Mouse (Mus musculus): ENCODE measurements around the gene Tnfsf13. TPM values are rescaled to one million over a fixed set of nuclear protein-coding genes. Genes with fewer than 3 reads are reported as not detected.

The Tnfsf13 gene
- polyA plus RNA-seq, 1 experiment from 2014 or later: 0.43 TPM

- Histone ChIP-seq H3K36me3 (ENCODE audit: insufficient read depth, low read length) (no peaks in the 10 kb centered on the region), H3K4me1 (replicated peaks; ENCODE audit: insufficient read depth, low read length) (no peaks in the 10 kb centered on the region), H3K9me3 (replicated peaks; ENCODE audit: low read length) (no peaks in the 10 kb centered on the region), H3K27me3 (ENCODE audit: insufficient read depth, low read length) (no peaks in the 10 kb centered on the region), H3K4me3 (replicated peaks; ENCODE audit: low read depth, low read length) (no peak overlapping the region), H3K4me2 (ENCODE audit: low read length) (no peak overlapping the region), H3K9ac (ENCODE audit: low read depth, low read length) (no peak overlapping the region), H3K27ac (no peak overlapping the region)
- TF ChIP-seq CTCF (IDR thresholded peaks at IDR 0.05; ENCODE audit: low read depth): no peak
- DNase-seq (ENCODE audit: low spot score): no peak
- 80% methylated on average over 2 of the region's 2 CpGs for WGBS
- ATAC-seq (replicated peaks; ENCODE audit: low FRiP score, low read depth): no peak
Observed at GRCm38 (mm10) chr11:69711082-69711481, 25.5 kb upstream of the Tnfsf13 start.

DNA sequence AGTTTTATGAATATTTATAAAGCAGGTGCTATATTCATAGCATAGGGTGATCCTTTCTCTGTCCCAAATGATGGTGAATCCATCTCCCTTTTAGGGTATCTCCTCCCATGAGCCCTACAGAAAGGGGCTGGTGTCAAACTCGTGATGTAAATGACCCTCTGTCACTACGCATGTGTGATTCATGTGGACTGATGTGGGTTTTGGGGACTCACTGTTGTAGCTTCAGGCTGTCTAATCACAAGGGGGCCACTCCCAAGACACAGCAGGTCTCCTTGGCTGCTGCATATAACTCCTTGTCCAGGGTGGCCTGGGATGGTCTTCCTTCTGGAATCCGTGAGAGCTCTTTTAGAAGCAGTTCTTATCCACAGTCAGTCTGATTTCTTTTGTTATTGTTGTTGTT, 24.9 kb upstream of the Tnfsf13 start:
- Histone ChIP-seq H3K9me3 (replicated peaks; ENCODE audit: low read length) (no peaks in the 10 kb centered on the region), H3K36me3 (ENCODE audit: insufficient read depth, low read length) (no peaks in the 10 kb centered on the region), H3K4me2 (ENCODE audit: low read length) (no peak overlapping the region), H3K27ac (no peak overlapping the region), H3K4me3 (replicated peaks; ENCODE audit: low read depth, low read length) (no peak overlapping the region), H3K9ac (ENCODE audit: low read depth, low read length) (no peak overlapping the region), H3K4me1 (replicated peaks; ENCODE audit: insufficient read depth, low read length) (no peaks in the 10 kb centered on the region), H3K27me3 (ENCODE audit: insufficient read depth, low read length) (no peaks in the 10 kb centered on the region)
- 78% methylated on average over 3 of the region's 3 CpGs for WGBS
- TF ChIP-seq CTCF (IDR thresholded peaks at IDR 0.05; ENCODE audit: low read depth): no peak
- no peak for ATAC-seq (replicated peaks; ENCODE audit: low FRiP score, low read depth)
- no peak for DNase-seq (ENCODE audit: low spot score)

- Histone ChIP-seq H3K27me3 (ENCODE audit: insufficient read depth, low read length) (no peaks in the 10 kb centered on the region), H3K9me3 (replicated peaks; ENCODE audit: low read length) (no peaks in the 10 kb centered on the region), H3K27ac (no peak overlapping the region), H3K9ac (ENCODE audit: low read depth, low read length) (no peak overlapping the region), H3K4me3 (replicated peaks; ENCODE audit: low read depth, low read length) (no peak overlapping the region), H3K4me2 (ENCODE audit: low read length) (no peak overlapping the region), H3K4me1 (replicated peaks; ENCODE audit: insufficient read depth, low read length) (no peaks in the 10 kb centered on the region), H3K36me3 (ENCODE audit: insufficient read depth, low read length) (no peaks in the 10 kb centered on the region)
- ATAC-seq (replicated peaks; ENCODE audit: low FRiP score, low read depth): no peak
- no peak for DNase-seq (ENCODE audit: low spot score)
- WGBS: 54% methylated on average over 11 of the region's 11 CpGs
- TF ChIP-seq CTCF (IDR thresholded peaks at IDR 0.05; ENCODE audit: low read depth): no peak
Observed at GRCm38 (mm10) chr11:69709554-69710446, 24.2 kb upstream of the Tnfsf13 start.

DNA sequence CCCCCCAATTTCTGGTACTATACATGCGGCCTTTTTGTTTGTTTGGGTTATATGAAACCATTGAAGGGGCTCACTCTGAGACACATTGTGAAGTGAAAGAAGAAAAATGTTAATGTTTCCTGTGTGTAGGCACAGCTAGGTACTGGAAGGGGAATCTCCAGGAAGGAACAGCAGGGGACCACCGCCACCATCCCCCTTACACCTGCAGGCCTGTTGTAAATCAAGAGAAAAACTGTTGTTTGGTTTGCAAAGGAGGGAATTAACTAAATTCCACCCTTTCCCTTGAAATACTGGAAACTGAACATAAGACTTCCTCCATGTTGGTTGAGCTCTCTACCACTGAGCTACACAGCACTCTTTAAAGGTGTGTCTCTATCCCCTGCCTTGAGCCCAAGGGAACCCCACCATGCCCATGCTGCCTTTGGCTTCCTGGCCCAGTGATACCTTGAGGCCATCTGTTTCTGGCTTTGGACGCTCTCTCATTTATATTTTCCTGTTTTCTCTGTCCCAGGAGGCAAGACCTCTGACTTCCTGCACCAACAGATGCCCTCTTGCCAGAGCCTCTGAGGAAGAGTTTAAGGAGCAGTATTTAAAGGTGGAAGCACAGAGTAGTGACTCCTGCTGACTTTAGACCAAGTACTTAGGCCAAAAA, 23.2 kb upstream of the Tnfsf13 start:
- Histone ChIP-seq H3K4me2 (ENCODE audit: low read length) (no peak overlapping the region), H3K4me1 (replicated peaks; ENCODE audit: insufficient read depth, low read length) (no peaks in the 10 kb centered on the region), H3K36me3 (ENCODE audit: insufficient read depth, low read length) (no peaks in the 10 kb centered on the region), H3K9me3 (replicated peaks; ENCODE audit: low read length) (no peaks in the 10 kb centered on the region), H3K27ac (no peak overlapping the region), H3K4me3 (replicated peaks; ENCODE audit: low read depth, low read length) (no peak overlapping the region), H3K9ac (ENCODE audit: low read depth, low read length) (no peak overlapping the region), H3K27me3 (ENCODE audit: insufficient read depth, low read length) (no peaks in the 10 kb centered on the region)
- DNase-seq (ENCODE audit: low spot score) (no peak), ATAC-seq (replicated peaks; ENCODE audit: low FRiP score, low read depth) (no peak)
- TF ChIP-seq CTCF (IDR thresholded peaks at IDR 0.05; ENCODE audit: low read depth): no peak
- 74% methylated on average over 3 of the region's 3 CpGs for whole genome bisulfite sequencing

DNA sequence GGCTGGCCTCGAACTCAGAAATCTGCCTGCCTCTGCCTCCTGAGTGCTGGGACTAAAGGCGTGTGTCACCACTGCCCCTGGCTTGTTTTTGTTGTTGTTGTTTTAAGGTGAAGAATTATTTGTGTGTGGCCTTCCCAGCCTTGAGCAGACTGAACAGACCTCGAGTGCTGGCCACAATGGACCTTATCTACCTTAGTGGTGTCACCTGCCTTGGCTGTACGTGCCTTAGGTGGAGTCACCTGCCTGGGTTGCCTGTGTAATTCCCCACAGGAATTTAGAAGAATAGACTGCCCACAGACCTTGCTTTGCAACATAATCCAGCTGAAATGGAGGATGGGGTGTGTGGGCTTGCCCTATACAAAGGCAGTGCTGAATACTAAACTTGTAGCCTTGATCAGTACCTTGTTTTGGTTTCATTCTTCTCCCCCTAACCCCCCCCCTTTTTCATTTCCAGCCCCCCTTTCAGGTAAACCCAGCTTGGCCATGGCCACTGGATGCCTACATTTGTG, 22.3 kb upstream of the Tnfsf13 start:
- no peak overlapping the region for H3K4me3 ChIP-seq (replicated peaks; ENCODE audit: low read depth, low read length)
- no peaks in the 10 kb centered on the region for H3K4me1 ChIP-seq (replicated peaks; ENCODE audit: insufficient read depth, low read length)
- H3K4me2 ChIP-seq (ENCODE audit: low read length): no peak overlapping the region
- no peak for TF ChIP-seq CTCF (IDR thresholded peaks at IDR 0.05; ENCODE audit: low read depth)
- ATAC-seq (replicated peaks; ENCODE audit: low FRiP score, low read depth) (no peak), DNase-seq (ENCODE audit: low spot score) (no peak)
- WGBS: 82% methylated on average over 4 of the region's 4 CpGs
- H3K27me3 ChIP-seq (ENCODE audit: insufficient read depth, low read length): no peaks in the 10 kb centered on the region
- H3K9ac ChIP-seq (ENCODE audit: low read depth, low read length): no peak overlapping the region
- H3K27ac ChIP-seq: no peak overlapping the region
- H3K36me3 ChIP-seq (ENCODE audit: insufficient read depth, low read length): no peaks in the 10 kb centered on the region
- H3K9me3 ChIP-seq (replicated peaks; ENCODE audit: low read length): no peaks in the 10 kb centered on the region

DNA sequence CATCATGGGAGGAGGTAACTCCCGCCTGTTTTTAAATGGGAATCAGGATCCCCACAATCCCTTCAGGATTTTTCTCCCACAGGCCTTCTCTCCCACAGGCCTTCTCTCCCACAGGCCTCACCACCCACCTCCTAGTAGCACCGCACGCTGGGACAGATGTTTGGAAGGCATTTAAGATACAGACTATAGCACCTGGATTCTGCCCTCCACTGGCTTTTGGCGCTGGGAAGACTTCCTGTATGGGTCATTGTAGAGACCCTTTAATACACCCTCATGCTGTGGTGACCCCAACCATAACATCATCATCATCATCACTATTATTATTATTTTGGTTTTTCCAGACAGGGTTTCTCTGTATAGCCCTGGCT, 21.9 kb upstream of the Tnfsf13 start:
- Histone ChIP-seq H3K36me3 (ENCODE audit: insufficient read depth, low read length) (no peaks in the 10 kb centered on the region), H3K4me2 (ENCODE audit: low read length) (no peak overlapping the region), H3K4me3 (replicated peaks; ENCODE audit: low read depth, low read length) (no peak overlapping the region), H3K4me1 (replicated peaks; ENCODE audit: insufficient read depth, low read length) (no peaks in the 10 kb centered on the region), H3K9me3 (replicated peaks; ENCODE audit: low read length) (no peaks in the 10 kb centered on the region), H3K27ac (no peak overlapping the region), H3K9ac (ENCODE audit: low read depth, low read length) (no peak overlapping the region), H3K27me3 (ENCODE audit: insufficient read depth, low read length) (no peaks in the 10 kb centered on the region)
- ATAC-seq (replicated peaks; ENCODE audit: low FRiP score, low read depth): no peak
- DNase-seq (ENCODE audit: low spot score): no peak
- WGBS: 89% methylated on average over 4 of the region's 4 CpGs
- no peak for TF ChIP-seq CTCF (IDR thresholded peaks at IDR 0.05; ENCODE audit: low read depth)

Data from kidney, postnatal 0 days (tissue).